Mouse (Mus musculus) kidney, adult 2 months (tissue): ENCODE measurements around the gene Lgmn.

Source experiments
- CTCF ChIP-seq: fragments of 200-500 bp; conservative IDR thresholded peaks from 2 replicates; pipeline ENCODE4 v1.5.1; 2011; ENCODE audit warnings: low read depth, mild to moderate bottlenecking, control low read depth, low read length, moderate library complexity, mixed read lengths; ENCODE audit not compliant: insufficient read depth, insufficient read length
- POLR2A ChIP-seq: fragments of 200-500 bp; IDR thresholded peaks from one replicate; pipeline ENCODE4 v1.6.1; 2011; ENCODE audit warnings: low read depth, low read length, control low read depth

- TF ChIP-seq CTCF (no peak), POLR2A (no peak)
Measured at GRCm38 (mm10) chr12:102370931-102371500, 68.6 kb downstream of the Lgmn start.
